Mouse (Mus musculus) neural tube, embryonic 11.5 days (tissue): ENCODE results near the gene Trim17. TPM values are rescaled to one million over a fixed set of nuclear protein-coding genes. Genes with fewer than 3 reads are reported as not detected.

Experiments used
- ATAC-seq: fragments of 200-750 bp; cut with Nextera tagmentation; 2 replicates; pipeline ENCODE4 v1.8.0; 2017; ENCODE audit warnings: moderate number of reproducible peaks, mild to moderate bottlenecking, moderate TSS enrichment, moderate library complexity; ENCODE audit not compliant: insufficient read depth, low FRiP score, low TSS enrichment
- DNase-seq: peaks from one replicate; pipeline ENCODE4 v3.0.0-alpha.2; 2015; ENCODE audit warnings: low spot score
- H3K27ac ChIP-seq: fragments of 300-500 bp; sonication (generic); 2 replicates; pipeline ENCODE4 v1.5.1; 2014; ENCODE audit warnings: low read depth, mild to moderate bottlenecking, low read length
- H3K27me3 ChIP-seq: fragments of 300-500 bp; sonication (generic); 2 replicates; pipeline ENCODE4 v1.6.1; 2014; ENCODE audit warnings: mild to moderate bottlenecking, low read length, mixed read lengths; ENCODE audit not compliant: control insufficient read depth, insufficient read depth
- H3K36me3 ChIP-seq: fragments of 300-500 bp; sonication (generic); 2 replicates; pipeline ENCODE4 v1.6.1; 2014; ENCODE audit warnings: mild to moderate bottlenecking, low read length, moderate library complexity, mixed read lengths; ENCODE audit not compliant: control insufficient read depth, insufficient read depth
- H3K4me1 ChIP-seq: fragments of 300-500 bp; sonication (generic); 2 replicates; pipeline ENCODE4 v1.6.1; 2014; ENCODE audit warnings: low read length, mixed read lengths; ENCODE audit not compliant: control insufficient read depth, insufficient read depth
- H3K4me2 ChIP-seq: fragments of 300-500 bp; sonication (generic); 2 replicates; pipeline ENCODE4 v1.6.1; 2014; ENCODE audit warnings: low read depth, mild to moderate bottlenecking, moderate library complexity
- H3K4me3 ChIP-seq: fragments of 300-500 bp; sonication (generic); 2 replicates; pipeline ENCODE4 v1.5.1; 2014; ENCODE audit warnings: low read depth, low read length
- H3K9ac ChIP-seq: fragments of 300-500 bp; sonication (generic); 2 replicates; pipeline ENCODE4 v1.6.1; 2014; ENCODE audit warnings: mild to moderate bottlenecking, low read length
- H3K9me3 ChIP-seq: fragments of 300-500 bp; sonication (generic); 2 replicates; pipeline ENCODE4 v1.6.1; 2016; ENCODE audit warnings: low read length; ENCODE audit not compliant: control insufficient read depth
- WGBS: fragments of 180-500 bp; shearing (Covaris S2); extraction: QIAGEN DNeasy Blood & Tissue Kit; methylation state at CpG from one replicate; pipeline ENCODE4 v1.1.7; 2014; 5-methylcytosine and 5-hydroxymethylcytosine counted together
- polyA plus RNA-seq: library from polyadenylated mRNA; unstranded; fragments of >200 nt; fragmentation: Nextera tagmentation; extraction: Ambion mirVana; gene quantifications from 2 replicates; pipeline ENCODE4 v1.2.1, GENCODE M21; 2014

Trim17 gene
- polyA plus RNA-seq, 1 experiment from 2014 or later = 0.88 TPM

DNA sequence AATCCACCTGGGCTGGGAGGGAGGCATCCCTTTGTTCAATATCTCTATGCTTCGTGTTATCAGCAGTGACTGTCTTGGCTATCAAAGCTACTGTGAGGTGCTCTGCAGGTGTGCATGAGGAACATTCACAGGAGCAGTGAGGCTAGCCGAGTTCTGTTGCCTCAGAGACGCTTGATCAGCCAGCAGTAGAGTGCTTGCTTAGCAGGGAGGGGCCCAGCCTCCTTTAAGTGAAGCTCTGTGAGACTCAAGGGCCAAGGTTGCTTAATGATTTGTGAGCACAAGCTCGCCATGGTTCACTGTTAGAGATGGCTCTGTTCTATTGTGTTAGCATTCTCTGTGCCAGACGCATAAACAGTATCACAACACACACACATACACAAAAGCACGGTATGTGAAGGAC, 15.2 kb downstream of the Trim17 start:
- Histone ChIP-seq H3K27ac (no peak overlapping the region), H3K4me1 (0 out of 2 replicates have a peak, but pooled peaks cover 4% of the 10 kb centered on the region), H3K36me3 (peaks cover 4% of the 10 kb centered on the region; the same call in 1 of the 2 replicates), H3K9me3 (no peaks in the 10 kb centered on the region), H3K4me2 (no peak overlapping the region), H3K4me3 (no peak overlapping the region), H3K9ac (no peak overlapping the region), H3K27me3 (no peaks in the 10 kb centered on the region)
- ATAC-seq (no peak), DNase-seq (no peak)
- 87% methylated on average over 6 of the region's 6 CpGs for WGBS

DNA sequence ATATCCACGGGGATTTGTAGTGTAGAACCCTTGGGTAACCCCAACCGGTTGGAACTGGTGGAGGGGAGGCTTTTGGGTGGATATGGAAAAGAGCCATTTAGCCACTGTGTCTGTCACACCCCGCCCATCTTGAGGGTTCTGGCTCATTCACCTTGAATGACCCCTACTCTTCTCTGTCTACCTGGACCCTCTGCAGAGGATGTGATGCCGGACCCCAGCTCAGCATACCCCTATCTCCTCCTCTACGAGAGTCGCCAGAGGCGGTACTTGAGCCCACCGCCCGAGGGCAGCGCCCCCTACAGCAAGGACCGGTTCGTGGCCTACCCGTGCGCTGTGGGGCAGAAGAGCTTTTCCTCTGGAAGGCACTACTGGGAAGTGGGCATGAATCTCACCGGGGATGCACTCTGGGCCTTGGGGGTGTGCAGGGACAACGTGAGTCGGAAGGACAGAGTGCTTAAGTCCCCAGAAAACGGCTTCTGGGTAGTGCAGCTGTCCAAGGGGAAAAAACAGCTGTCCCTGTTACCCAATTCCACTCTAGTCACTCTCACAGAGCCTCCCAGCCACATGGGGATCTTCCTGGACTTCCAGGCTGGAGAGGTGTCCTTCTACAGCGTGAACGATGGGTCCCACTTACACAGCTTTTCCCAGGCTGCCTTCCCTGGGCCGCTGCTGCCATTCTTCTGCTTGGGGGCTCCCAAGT, 16.5 kb downstream of the Trim17 start:
- ATAC-seq (no peak), DNase-seq (no peak)
- WGBS = 88% methylated on average over 21 of the region's 21 CpGs

DNA sequence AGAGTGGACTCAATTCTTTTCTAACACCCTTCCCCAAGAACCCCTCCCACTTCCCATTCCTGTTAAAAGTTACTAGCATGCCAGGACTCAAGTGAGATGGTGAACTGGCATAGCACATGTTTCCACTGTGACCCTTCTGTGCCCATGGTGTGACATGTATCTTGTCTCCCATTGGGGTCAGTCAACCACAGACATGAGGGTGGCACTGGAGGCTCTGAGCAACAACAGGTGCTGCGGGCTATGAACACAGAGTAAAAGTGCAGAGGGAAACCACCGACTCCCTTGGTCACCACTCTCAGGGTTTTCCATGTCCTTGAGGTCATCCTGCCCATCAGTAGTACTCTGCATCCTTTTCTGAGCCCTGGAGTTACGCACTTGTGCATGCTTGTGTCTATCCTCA, 17.3 kb downstream of the Trim17 start:
- H3K27me3 ChIP-seq = no peaks in the 10 kb centered on the region
- no peak for ATAC-seq
- no peak overlapping the region for H3K27ac ChIP-seq
- peaks cover 4% of the 10 kb centered on the region; the same call in 1 of the 2 replicates for H3K36me3 ChIP-seq
- H3K4me1 ChIP-seq = peaks cover under 1% of the 10 kb centered on the region; the same call in 1 of the 2 replicates
- H3K9me3 ChIP-seq = no peaks in the 10 kb centered on the region
- no peak overlapping the region for H3K9ac ChIP-seq
- no peak overlapping the region for H3K4me3 ChIP-seq
- DNase-seq = no peak
- WGBS = 96% methylated on average over 3 of the region's 3 CpGs
- no peak overlapping the region for H3K4me2 ChIP-seq

More for the DNA sequence above, 16.5 kb downstream of the Trim17 start:
- no peak overlapping the region for H3K9ac ChIP-seq
- no peak overlapping the region for H3K4me2 ChIP-seq
- H3K27me3 ChIP-seq = no peaks in the 10 kb centered on the region
- no peak overlapping the region for H3K4me3 ChIP-seq
- H3K4me1 ChIP-seq = no peaks in the 10 kb centered on the region
- no peaks in the 10 kb centered on the region for H3K9me3 ChIP-seq
- no peak overlapping the region for H3K27ac ChIP-seq
- H3K36me3 ChIP-seq = peaks cover 4% of the 10 kb centered on the region; the same call in 1 of the 2 replicates

DNA sequence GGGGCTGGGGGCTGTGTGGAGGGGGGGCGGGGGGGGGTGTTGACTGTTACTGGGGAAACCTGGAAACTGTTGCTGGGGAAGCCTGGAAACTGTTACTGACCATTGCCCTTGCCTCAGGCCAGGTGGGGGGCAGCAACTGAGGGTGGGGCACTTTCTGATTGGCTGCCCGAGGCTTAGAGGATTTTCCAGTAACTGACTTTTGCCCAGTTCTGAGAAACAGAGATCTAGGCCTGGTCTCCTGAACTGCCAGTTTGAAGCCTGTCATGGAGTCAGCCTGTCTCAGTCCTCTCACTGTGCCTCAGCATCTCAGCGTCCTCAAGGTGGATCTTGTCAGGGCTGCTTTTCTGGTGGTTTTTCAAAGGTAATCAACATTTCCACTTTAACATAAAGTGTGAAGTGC, 19.9 kb downstream of the Trim17 start:
- 89% methylated on average over 3 of the region's 3 CpGs for WGBS
- H3K4me3 ChIP-seq = no peak overlapping the region
- H3K27ac ChIP-seq = no peak overlapping the region
- ATAC-seq = no peak
- DNase-seq = no peak
- H3K9ac ChIP-seq = no peak overlapping the region
- H3K9me3 ChIP-seq = no peaks in the 10 kb centered on the region
- H3K36me3 ChIP-seq = peaks cover 4% of the 10 kb centered on the region; the same call in 1 of the 2 replicates
- no peaks in the 10 kb centered on the region for H3K27me3 ChIP-seq
- no peak overlapping the region for H3K4me2 ChIP-seq
- peaks cover 13% of the 10 kb centered on the region for H3K4me1 ChIP-seq

DNA sequence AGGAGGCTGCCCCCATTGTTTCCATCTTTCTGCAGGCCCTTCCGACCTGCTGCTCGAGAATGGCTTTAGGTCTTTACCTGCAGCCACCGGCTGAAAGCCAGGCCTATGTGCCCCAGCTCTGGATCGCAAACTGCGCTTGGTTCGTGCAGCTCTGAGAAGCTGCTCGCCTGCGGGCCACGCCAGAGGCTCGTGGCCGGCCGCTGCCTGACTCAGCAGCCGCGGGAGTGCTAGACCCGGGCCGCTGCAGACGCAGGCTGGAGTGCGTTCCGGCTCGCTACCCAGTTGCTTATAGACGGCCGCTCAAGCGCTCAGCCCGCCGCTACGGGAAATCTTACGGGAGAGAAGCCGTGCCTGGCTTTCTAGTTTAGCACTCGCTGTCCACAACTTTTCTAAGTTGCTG, 22.7 kb downstream of the Trim17 start:
- Histone ChIP-seq H3K4me1 (peaks cover 21% of the 10 kb centered on the region), H3K4me2 (peak overlapping the region; percentile 81), H3K9ac (peak overlapping the region; percentile 91), H3K36me3 (peaks cover 3% of the 10 kb centered on the region; the same call in 1 of the 2 replicates), H3K4me3 (peak overlapping the region; percentile 96), H3K9me3 (no peaks in the 10 kb centered on the region), H3K27me3 (no peaks in the 10 kb centered on the region), H3K27ac (peak overlapping the region; percentile 70)
- WGBS = under 1% methylated on average over 29 of the region's 29 CpGs
- ATAC-seq (no peak), DNase-seq (peak; percentile 47)

DNA sequence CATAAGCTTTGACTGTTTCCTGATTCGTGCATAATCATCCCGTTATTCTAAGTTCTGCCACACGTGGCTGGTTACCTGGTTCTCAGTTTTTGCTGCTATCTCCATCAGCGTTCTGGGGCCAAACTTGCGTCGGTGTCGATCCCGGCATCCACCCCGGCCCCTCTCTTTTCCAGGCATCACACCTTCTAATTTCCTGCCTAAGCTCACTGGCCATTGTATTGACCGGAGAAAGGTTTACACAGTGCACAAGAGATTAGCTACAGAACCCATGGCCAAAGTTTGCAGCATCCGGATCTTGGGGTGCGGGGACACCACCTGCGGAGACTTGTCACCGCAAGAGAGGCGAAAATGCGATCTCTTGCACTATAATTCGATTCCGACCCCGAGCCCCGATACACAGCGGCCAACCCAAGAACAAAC, 23.1 kb downstream of the Trim17 start:
- ATAC-seq = peak; percentile 20; the same call in 1 of the 2 replicates
- Histone ChIP-seq H3K4me3 (peak overlapping the region; percentile 96), H3K9me3 (no peaks in the 10 kb centered on the region), H3K27ac (peak overlapping the region; percentile 70; the same call in 1 of the 2 replicates), H3K27me3 (no peaks in the 10 kb centered on the region), H3K4me2 (peak overlapping the region; percentile 81), H3K9ac (peak overlapping the region; percentile 91), H3K4me1 (peaks cover 21% of the 10 kb centered on the region), H3K36me3 (peaks cover 3% of the 10 kb centered on the region; the same call in 1 of the 2 replicates)
- DNase-seq = no peak
- under 1% methylated on average over 21 of the region's 21 CpGs for WGBS

DNA sequence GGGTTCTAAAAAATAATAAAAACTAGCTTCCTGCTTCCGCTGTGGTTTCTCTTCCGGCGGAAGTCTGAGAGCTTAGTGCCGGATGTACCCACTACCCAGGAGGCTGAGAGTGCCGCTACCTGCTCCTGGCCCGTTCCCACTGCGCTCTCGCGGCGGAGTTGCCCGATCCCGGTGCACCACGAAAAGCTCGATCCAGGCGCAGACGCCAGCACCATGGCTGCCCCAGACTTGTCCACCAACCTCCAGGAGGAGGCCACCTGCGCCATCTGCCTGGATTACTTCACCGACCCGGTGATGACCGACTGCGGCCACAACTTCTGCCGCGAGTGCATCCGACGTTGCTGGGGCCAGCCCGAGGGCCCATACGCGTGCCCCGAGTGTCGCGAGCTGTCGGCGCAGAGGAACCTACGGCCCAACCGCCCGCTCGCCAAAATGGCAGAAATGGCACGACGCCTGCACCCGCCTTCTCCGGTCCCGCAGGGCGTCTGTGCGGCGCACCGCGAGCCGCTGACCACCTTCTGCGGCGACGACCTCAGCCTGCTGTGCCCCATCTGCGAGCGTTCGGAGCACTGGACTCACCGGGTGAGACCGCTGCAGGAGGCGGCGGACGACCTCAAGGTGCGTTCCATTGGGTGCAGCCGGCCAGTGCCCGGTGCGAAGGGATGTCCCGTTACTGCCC, 23.7 kb downstream of the Trim17 start, which contains the start of gene Trim11:
TSS of gene Trim11 (plus strand) at position 67 of the 679 bp plus-strand sequence.
- WGBS = under 1% methylated on average over 64 of the region's 64 CpGs
- ATAC-seq = peak; percentile 55
- no peaks in the 10 kb centered on the region for H3K9me3 ChIP-seq
- peaks cover 21% of the 10 kb centered on the region for H3K4me1 ChIP-seq
- H3K9ac ChIP-seq = peak within 1 kb of the TSS; percentile 91
- DNase-seq = peak; percentile 74
- peak within 1 kb of the TSS; percentile 96 for H3K4me3 ChIP-seq
- H3K27me3 ChIP-seq = no peaks in the 10 kb centered on the region
- peaks cover 3% of the 10 kb centered on the region; the same call in 1 of the 2 replicates for H3K36me3 ChIP-seq
- peak within 1 kb of the TSS; percentile 81 for H3K4me2 ChIP-seq
- peak within 1 kb of the TSS; percentile 70 for H3K27ac ChIP-seq

DNA sequence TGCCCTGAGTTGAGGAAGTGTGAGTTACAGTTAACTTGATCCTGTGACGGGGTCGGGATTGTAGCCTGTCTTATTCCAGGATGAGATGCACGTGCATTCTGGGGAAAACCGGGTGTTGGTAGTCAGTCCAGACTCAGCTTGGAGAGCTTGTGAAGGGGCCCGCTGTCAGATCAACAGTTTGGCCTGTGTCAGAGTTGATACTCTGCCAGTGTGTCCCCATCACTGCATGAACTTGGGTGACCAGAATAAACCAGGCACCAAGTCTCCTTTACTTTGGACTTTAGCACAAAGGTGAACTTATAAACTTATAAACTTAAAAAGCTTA, 24.2 kb downstream of the Trim17 start:
- H3K4me3 ChIP-seq = peak overlapping the region; percentile 96
- no peak overlapping the region for H3K27ac ChIP-seq
- H3K9me3 ChIP-seq = no peaks in the 10 kb centered on the region
- no peak for DNase-seq
- 1% methylated on average over 5 of the region's 5 CpGs for WGBS
- no peaks in the 10 kb centered on the region for H3K27me3 ChIP-seq
- peaks cover 21% of the 10 kb centered on the region for H3K4me1 ChIP-seq
- ATAC-seq = no peak
- H3K4me2 ChIP-seq = peak overlapping the region; percentile 81
- H3K9ac ChIP-seq = peak overlapping the region; percentile 91
- peaks cover 3% of the 10 kb centered on the region; the same call in 1 of the 2 replicates for H3K36me3 ChIP-seq
